Mouse (Mus musculus): ENCODE data around the gene Thbs2.

DNA sequence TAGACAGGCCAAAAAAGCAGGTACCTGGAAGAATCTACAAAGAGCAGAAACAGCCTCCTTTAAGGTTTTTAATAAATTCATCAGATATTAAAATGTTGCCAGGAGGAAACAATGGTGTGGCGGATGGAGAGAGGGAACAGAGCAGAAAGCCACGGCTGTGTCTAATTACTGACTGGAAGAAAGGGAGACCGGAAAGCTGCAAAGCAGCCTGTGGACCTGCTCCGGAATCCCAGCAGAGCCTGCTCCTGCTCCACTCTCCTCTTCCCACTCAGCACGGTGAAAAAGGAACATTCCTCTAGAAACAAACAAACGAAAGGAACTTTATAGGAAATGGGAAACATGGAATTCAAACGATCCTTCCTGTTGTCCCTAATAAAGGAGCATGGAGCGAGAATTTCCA, 69.6 kb downstream of the Thbs2 start:
- TF ChIP-seq POLR2A (IDR thresholded peaks at IDR 0.05; ENCODE audit: borderline replicate concordance, insufficient read depth, low read length), result no peak
- no peak for TF ChIP-seq CTCF (IDR thresholded peaks at IDR 0.05; ENCODE audit: borderline replicate concordance, insufficient read depth, low read depth, low read length)

Measured in cerebellum, adult 2 months (tissue).